ENCODE assay signal across 8 mouse cellular contexts in genomic region chr14:45318426-45319236, GRCm38 (mm10). TPM values are rescaled to one million over a fixed set of nuclear protein-coding genes. Genes with fewer than 3 reads are reported as not detected.
DNase-seq lines count a peak whose midpoint lies in the region; ATAC-seq and TF ChIP-seq lines count a peak whose summit lies in the region.

Ero1l (minus strand) TSS chr14:45318771.

- peak; percentile 92 for TF ChIP-seq POLR2A in CH12.LX (IDR thresholded peaks at IDR 0.05; ENCODE audit: low read depth, low read length)

- no peaks in the 10 kb centered on the region for H3K9me3 ChIP-seq in CH12.LX (replicated peaks; ENCODE audit: low read length)
- H3K9me3 ChIP-seq in forebrain, embryonic 11.5 days (ENCODE audit: control insufficient read depth, low read length): no peaks in the 10 kb centered on the region
- no peaks in the 10 kb centered on the region for H3K9me3 ChIP-seq in heart, embryonic 15.5 days (replicated peaks)
- no peaks in the 10 kb centered on the region for H3K9me3 ChIP-seq in liver, embryonic 14.5 days (ENCODE audit: control insufficient read depth, low read length)
- H3K9me3 ChIP-seq in stomach, embryonic 15.5 days: no peaks in the 10 kb centered on the region

- dilution Hi-C loops in CH12.LX (cut with MboI; ENCODE audit: extremely low pct_ligation_motif_present, extremely low pct_unique_long_range_greater_than_20kb, low sequenced_read_pairs): no loop called here

- TF ChIP-seq CTCF in CH12.LX (conservative IDR thresholded peaks at IDR 0.05 in 1 of 2, IDR thresholded peaks at IDR 0.05 in 1 of 2; ENCODE audit: low read depth in 2 of 2, low read length in 2 of 2): no peak
- no peak for TF ChIP-seq CTCF in liver, embryonic 14.5 days (IDR thresholded peaks at IDR 0.05; ENCODE audit: low read depth)

- TF ChIP-seq RAD21 in CH12.LX (IDR thresholded peaks at IDR 0.05; ENCODE audit: low read depth, low read length): no peak

- TF ChIP-seq EP300 in CH12.LX (IDR thresholded peaks at IDR 0.05; ENCODE audit: low read length): no peak
- TF ChIP-seq EP300 in liver, embryonic 14.5 days (IDR thresholded peaks at IDR 0.05; ENCODE audit: low read depth): no peak

- no peaks in the 10 kb centered on the region for H3K27me3 ChIP-seq in CH12.LX (replicated peaks)
- H3K27me3 ChIP-seq in forebrain, embryonic 11.5 days (ENCODE audit: control insufficient read depth, insufficient read depth, low read length): no peaks in the 10 kb centered on the region
- H3K27me3 ChIP-seq in heart, embryonic 15.5 days: no peaks in the 10 kb centered on the region
- no peaks in the 10 kb centered on the region for H3K27me3 ChIP-seq in liver, embryonic 14.5 days (ENCODE audit: control insufficient read depth, insufficient read depth, low read length)
- H3K27me3 ChIP-seq in stomach, embryonic 15.5 days (replicated peaks): no peaks in the 10 kb centered on the region

- H3K27ac ChIP-seq in CH12.LX (ENCODE audit: insufficient read depth, low read depth): peak within 1 kb of the TSS; percentile 73
- H3K27ac ChIP-seq in forebrain, embryonic 11.5 days (ENCODE audit: low read depth, low read length): peak within 1 kb of the TSS; percentile 79
- peak within 1 kb of the TSS; percentile 97 for H3K27ac ChIP-seq in heart, embryonic 15.5 days
- peak within 1 kb of the TSS; percentile 84 for H3K27ac ChIP-seq in liver, embryonic 14.5 days
- H3K27ac ChIP-seq in stomach, embryonic 15.5 days: peak within 1 kb of the TSS; percentile 95

- peaks cover 9 to 37% of the 10 kb centered on the region in 2 experiments for H3K4me1 ChIP-seq in CH12.LX (ENCODE audit: control insufficient read depth in 1 of 2, insufficient read depth in 2 of 2)
- peaks cover 3% of the 10 kb centered on the region; the same call in 1 of the 2 replicates for H3K4me1 ChIP-seq in forebrain, embryonic 11.5 days (replicated peaks; ENCODE audit: control insufficient read depth, insufficient read depth, low read length)
- H3K4me1 ChIP-seq in heart, embryonic 15.5 days (replicated peaks): peaks cover 32% of the 10 kb centered on the region
- H3K4me1 ChIP-seq in liver, embryonic 14.5 days (replicated peaks; ENCODE audit: control insufficient read depth in 2 of 2, insufficient read depth in 2 of 2, low read length in 1 of 2): peaks cover 46 to 53% of the 10 kb centered on the region in 2 experiments
- no peaks in the 10 kb centered on the region for H3K4me1 ChIP-seq in stomach, embryonic 15.5 days

- peak; percentile 71 for DNase-seq in CH12.LX (ENCODE audit: extremely low read depth)
- peak; percentile 55 for DNase-seq in c-Kit-positive CD71-positive TER-119-negative erythroid progenitor cells, embryonic 14.5 days (ENCODE audit: low read depth)
- peak; percentile 89 for DNase-seq in forebrain, embryonic 11.5 days (ENCODE audit: low spot score)
- DNase-seq in kidney, postnatal 25 days: peak; percentile 80 to 91
- peak; percentile 60 to 67 (median 63) for DNase-seq in liver, embryonic 14.5 days (ENCODE audit: low read depth in 3 of 3, low spot score in 3 of 3)
- DNase-seq in neural tube, embryonic 10.5 days (ENCODE audit: extremely low spot score, low spot score): peak; percentile 80

- in situ Hi-C loops in CH12.LX (cut with MboI; ENCODE audit: low pct_ligation_motif_present, low pct_unique_long_range_greater_than_20kb, low sequenced_read_pairs): no loop called here

- WGBS in forebrain, embryonic 11.5 days: 2% methylated on average over 71 of the region's 74 CpGs
- 1% methylated on average over 68 of the region's 74 CpGs for WGBS in heart, embryonic 15.5 days
- WGBS in liver, embryonic 14.5 days (ENCODE audit: insufficient replicate concordance): under 1% methylated on average over 64 of the region's 74 CpGs
- 2% methylated on average over 63 of the region's 74 CpGs for WGBS in stomach, embryonic 15.5 days

- H3K36me3 ChIP-seq in CH12.LX (replicated peaks in 1 of 2; ENCODE audit: control insufficient read depth in 1 of 2, insufficient read depth in 1 of 2, low read length in 1 of 2): peaks cover 0 to 6% of the 10 kb centered on the region in 2 experiments
- no peaks in the 10 kb centered on the region for H3K36me3 ChIP-seq in forebrain, embryonic 11.5 days (ENCODE audit: control insufficient read depth, insufficient read depth, low read length)
- no peaks in the 10 kb centered on the region for H3K36me3 ChIP-seq in heart, embryonic 15.5 days
- H3K36me3 ChIP-seq in liver, embryonic 14.5 days (replicated peaks; ENCODE audit: control insufficient read depth, insufficient read depth, low read depth): no peaks in the 10 kb centered on the region
- no peaks in the 10 kb centered on the region for H3K36me3 ChIP-seq in stomach, embryonic 15.5 days

- peaks cover 42% of the 10 kb centered on the region for H3K79me2 ChIP-seq in CH12.LX (replicated peaks; ENCODE audit: control insufficient read depth, extremely low read depth, insufficient read depth, poor library complexity, severe bottlenecking)

- H3K4me2 ChIP-seq in CH12.LX (ENCODE audit: insufficient read depth, low read depth, poor library complexity, severe bottlenecking): peak within 1 kb of the TSS; percentile 64
- H3K4me2 ChIP-seq in forebrain, embryonic 11.5 days (ENCODE audit: low read depth, low read length, severe bottlenecking): peak within 1 kb of the TSS; percentile 88
- peak within 1 kb of the TSS; percentile 71 for H3K4me2 ChIP-seq in heart, embryonic 15.5 days
- H3K4me2 ChIP-seq in liver, embryonic 14.5 days (ENCODE audit: low read depth): peak within 1 kb of the TSS; percentile 97
- peak within 1 kb of the TSS; percentile 57 for H3K4me2 ChIP-seq in stomach, embryonic 15.5 days

- H3K4me3 ChIP-seq in CH12.LX (replicated peaks in 1 of 3; ENCODE audit: low read depth in 2 of 3, low read length in 2 of 3, poor library complexity in 1 of 3): peak within 1 kb of the TSS; percentile 88 to 96 (median 91)
- H3K4me3 ChIP-seq in forebrain, embryonic 11.5 days (ENCODE audit: low read depth, low read length): peak within 1 kb of the TSS; percentile 84
- peak within 1 kb of the TSS; percentile 81 for H3K4me3 ChIP-seq in heart, embryonic 15.5 days
- peak within 1 kb of the TSS; percentile 91 to 96 for H3K4me3 ChIP-seq in liver, embryonic 14.5 days (ENCODE audit: insufficient read depth in 1 of 2, low read depth in 2 of 2, low read length in 2 of 2)
- peak within 1 kb of the TSS; percentile 85 for H3K4me3 ChIP-seq in stomach, embryonic 15.5 days (replicated peaks)

- ATAC-seq in forebrain, embryonic 11.5 days (replicated peaks; ENCODE audit: low FRiP score): peak; percentile 96
- ATAC-seq in heart, embryonic 15.5 days (replicated peaks; ENCODE audit: insufficient number of reproducible peaks, insufficient read depth, low FRiP score, low read depth): peak; percentile 93
- peak; percentile 89 for ATAC-seq in liver, embryonic 14.5 days (ENCODE audit: insufficient read depth)
- ATAC-seq in stomach, embryonic 15.5 days (ENCODE audit: insufficient read depth, low FRiP score, low read depth): peak; percentile 96

- H3K9ac ChIP-seq in CH12.LX (ENCODE audit: insufficient read depth, low read depth): peak within 1 kb of the TSS; percentile 66
- peak within 1 kb of the TSS; percentile 92 for H3K9ac ChIP-seq in forebrain, embryonic 11.5 days (ENCODE audit: low read length)
- H3K9ac ChIP-seq in heart, embryonic 15.5 days: peak within 1 kb of the TSS; percentile 88
- peak within 1 kb of the TSS; percentile 94 for H3K9ac ChIP-seq in liver, embryonic 14.5 days (replicated peaks)
- H3K9ac ChIP-seq in stomach, embryonic 15.5 days: peak within 1 kb of the TSS; percentile 92

TF ChIP-seq in CH12.LX, 34 proteins besides CTCF, POLR2A, EP300 and RAD21 (continues in another document):
- 0 out of 2 replicates have a peak, but pooled peaks have one; percentile 14 for TF ChIP-seq TBP (conservative IDR thresholded peaks at IDR 0.05; ENCODE audit: low read depth, low read length)
- no peak for TF ChIP-seq JUND (conservative IDR thresholded peaks at IDR 0.05; ENCODE audit: low read depth, low read length)
- no peak for TF ChIP-seq SMC3 (IDR thresholded peaks at IDR 0.05; ENCODE audit: low read depth, low read length)
- TF ChIP-seq KAT2A (IDR thresholded peaks at IDR 0.05; ENCODE audit: insufficient replicate concordance, low read length): no peak
- peak; percentile 67 for TF ChIP-seq TCF12 (IDR thresholded peaks at IDR 0.05; ENCODE audit: low read depth, low read length)
- TF ChIP-seq ZKSCAN1 (IDR thresholded peaks at IDR 0.05; ENCODE audit: borderline replicate concordance, low read depth, low read length): no peak
- TF ChIP-seq MXI1 (IDR thresholded peaks at IDR 0.05; ENCODE audit: low read depth, low read length): peak; percentile 56
- TF ChIP-seq CHD2 (IDR thresholded peaks at IDR 0.05; ENCODE audit: low read length): no peak
- no peak for TF ChIP-seq MYC (IDR thresholded peaks at IDR 0.05; ENCODE audit: low read depth, low read length)
- no peak; the same call in 1 of the 2 replicates for TF ChIP-seq UBTF (IDR thresholded peaks at IDR 0.05; ENCODE audit: low read depth, low read length)
- TF ChIP-seq BHLHE40 (IDR thresholded peaks at IDR 0.05; ENCODE audit: low read depth, low read length): peak; percentile 49
- no peak for TF ChIP-seq ZC3H11A (IDR thresholded peaks at IDR 0.05; ENCODE audit: low read depth, low read length)
- peak; percentile 71 for TF ChIP-seq MEF2A (IDR thresholded peaks at IDR 0.05; ENCODE audit: borderline replicate concordance, low read depth, low read length)
- TF ChIP-seq ZNF384 (IDR thresholded peaks at IDR 0.05; ENCODE audit: low read depth, low read length): no peak
- TF ChIP-seq SIN3A (IDR thresholded peaks at IDR 0.05; ENCODE audit: low read length): peak; percentile 16; the same call in 1 of the 2 replicates
- TF ChIP-seq MAFK (IDR thresholded peaks at IDR 0.05; ENCODE audit: insufficient replicate concordance, low read length): no peak
- peak; percentile 92 for TF ChIP-seq NELFE (IDR thresholded peaks at IDR 0.05; ENCODE audit: low read depth, low read length)
- no peak for TF ChIP-seq CHD1 (IDR thresholded peaks at IDR 0.05; ENCODE audit: low read depth, low read length)
- TF ChIP-seq MAZ (IDR thresholded peaks at IDR 0.05; ENCODE audit: low read depth, low read length): no peak
- 0 out of 2 replicates have a peak, but pooled peaks have one; percentile 12 for TF ChIP-seq IRF4 (IDR thresholded peaks at IDR 0.05; ENCODE audit: low read depth, low read length)
- TF ChIP-seq POLR2AphosphoS2 (IDR thresholded peaks at IDR 0.05; ENCODE audit: low read depth, low read length): no peak

RNA-seq across cellular contexts. Expression of gene Ero1l, which starts in this region (rescaled TPM):
- total RNA-seq in CH12.LX (2012; rRNA removed) (78.9 and 155 TPM in 2 replicates), CH12.LX (2014; rRNA removed) (227 and 291 TPM in 2 replicates)
- polyA plus RNA-seq in CH12.LX (2012; ENCODE audit: insufficient read length, low read depth): 91.4 and 93.5 TPM in 2 replicates
- 30.4 and 36.6 TPM in 2 replicates for polyA plus RNA-seq in forebrain, embryonic 11.5 days (2014; fragmentation: Nextera tagmentation; extraction: Ambion mirVana)
- polyA plus RNA-seq in heart, embryonic 15.5 days (2015; fragmentation: Nextera tagmentation; extraction: Ambion mirVana): 28.6 and 35.2 TPM in 2 replicates
- polyA plus RNA-seq in liver, embryonic 14.5 days (2012; rRNA removed): 10.2 and 12.1 TPM in 2 replicates
- polyA plus RNA-seq in liver, embryonic 14.5 days (2014; fragmentation: Nextera tagmentation; extraction: Ambion mirVana): 25.6 and 30.4 TPM in 2 replicates
- 42.2 and 48.3 TPM in 2 replicates for polyA plus RNA-seq in stomach, embryonic 15.5 days (2015; fragmentation: Nextera tagmentation; extraction: Ambion mirVana)

Comparison
In these comparisons a context has a peak if more than half of its experiments do, and no peak if none do; other contexts are left out.
1. Peak in every context shown above with its lines: DNase-seq, ATAC-seq, H3K4me3 ChIP-seq and H3K27ac ChIP-seq.